Mouse (Mus musculus): ENCODE measurements around the gene Gpr26. TPM values are rescaled to one million over a fixed set of nuclear protein-coding genes. Genes with fewer than 3 reads are reported as not detected.

Gpr26 gene
- not detected in 2 replicates for polyA plus RNA-seq (2015; fragmentation: Nextera tagmentation; extraction: Ambion mirVana)

DNA sequence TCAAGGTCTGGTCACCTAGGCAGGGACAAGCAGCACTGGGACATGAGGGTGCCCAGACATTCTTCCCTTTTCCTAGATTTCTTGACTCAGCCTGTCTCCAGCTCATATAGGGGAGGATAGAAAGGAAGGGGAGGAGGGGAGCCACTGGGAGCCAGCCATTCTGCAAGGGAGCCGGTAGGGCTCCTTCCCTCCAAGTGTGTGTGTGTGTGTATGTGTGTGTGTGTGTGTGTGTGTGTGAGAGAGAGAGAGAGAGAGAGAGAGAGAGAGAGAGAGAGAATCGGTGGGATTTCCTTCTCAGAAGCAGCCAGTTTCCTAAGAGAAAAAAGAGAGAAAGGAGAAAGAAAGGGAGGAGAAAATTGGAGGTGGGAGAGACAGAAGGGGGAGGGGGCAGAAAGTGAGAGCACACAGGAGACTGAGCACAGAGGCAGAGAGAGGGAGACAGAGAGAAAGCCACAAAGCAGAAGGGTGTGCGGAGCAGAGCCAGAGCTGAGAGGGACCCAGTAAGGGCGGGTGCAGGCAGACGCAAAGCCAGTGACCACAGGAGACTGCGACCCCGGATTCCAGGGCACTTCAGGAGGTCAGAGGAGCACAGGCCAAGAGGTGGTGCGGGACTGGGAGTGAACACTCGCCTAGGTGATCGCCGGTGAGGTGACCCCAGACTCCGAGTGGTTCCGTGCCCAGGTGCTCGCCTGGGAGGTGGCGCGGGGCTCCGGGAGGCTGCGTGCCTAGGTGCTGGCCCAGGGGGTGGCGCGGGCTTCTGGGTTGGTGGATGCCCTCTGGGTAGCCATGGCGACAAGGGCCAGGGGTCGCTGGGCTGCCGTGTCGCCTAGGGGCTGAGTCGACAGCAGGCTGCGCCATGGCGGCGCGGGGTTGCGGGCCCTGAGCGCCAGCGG, at the start of gene Gpr26:
Gene Gpr26, plus strand, starts transcription at position 438 of the 893 bp plus-strand sequence.
- Histone ChIP-seq H3K4me1 (ENCODE audit: insufficient read depth, low read depth, low read length) (no peaks in the 10 kb centered on the region), H3K4me2 (replicated peaks; ENCODE audit: low read depth, low read length) (no peak within 1 kb of the TSS), H3K27ac (ENCODE audit: low read length) (no peak within 1 kb of the TSS), H3K36me3 (ENCODE audit: insufficient read depth, low read length) (no peaks in the 10 kb centered on the region), H3K9me3 (ENCODE audit: low read length) (no peaks in the 10 kb centered on the region), H3K4me3 (ENCODE audit: low read depth, low read length) (no peak within 1 kb of the TSS), H3K27me3 (replicated peaks; ENCODE audit: insufficient read depth, low read length) (peaks cover 13% of the 10 kb centered on the region; the same call in 1 of the 2 replicates), H3K9ac (replicated peaks; ENCODE audit: low read depth) (no peak within 1 kb of the TSS)
- DNase-seq (ENCODE audit: low spot score) (no peak), ATAC-seq (no peak)
- WGBS = 4% methylated on average over 28 of the region's 32 CpGs
- TF ChIP-seq EP300 (IDR thresholded peaks at IDR 0.05) (no peak), CTCF (IDR thresholded peaks at IDR 0.05) (no peak)

GRCm38 (mm10) chr7:131917384-131917783, 48.9 kb upstream of the Gpr26 start:
- no peak for TF ChIP-seq CTCF (IDR thresholded peaks at IDR 0.05)
- TF ChIP-seq EP300 (IDR thresholded peaks at IDR 0.05) = no peak
- ATAC-seq = no peak
- no peak overlapping the region for H3K9ac ChIP-seq (replicated peaks; ENCODE audit: low read depth)
- H3K4me1 ChIP-seq (ENCODE audit: insufficient read depth, low read depth, low read length) = no peaks in the 10 kb centered on the region
- 40% methylated on average over 7 of the region's 7 CpGs for WGBS
- no peak for DNase-seq (ENCODE audit: low spot score)
- no peaks in the 10 kb centered on the region for H3K9me3 ChIP-seq (ENCODE audit: low read length)
- H3K27me3 ChIP-seq (replicated peaks; ENCODE audit: insufficient read depth, low read length) = no peaks in the 10 kb centered on the region
- no peak overlapping the region for H3K4me3 ChIP-seq (ENCODE audit: low read depth, low read length)
- no peaks in the 10 kb centered on the region for H3K36me3 ChIP-seq (ENCODE audit: insufficient read depth, low read length)
- H3K27ac ChIP-seq (ENCODE audit: low read length) = no peak overlapping the region
- no peak overlapping the region for H3K4me2 ChIP-seq (replicated peaks; ENCODE audit: low read depth, low read length)

DNA sequence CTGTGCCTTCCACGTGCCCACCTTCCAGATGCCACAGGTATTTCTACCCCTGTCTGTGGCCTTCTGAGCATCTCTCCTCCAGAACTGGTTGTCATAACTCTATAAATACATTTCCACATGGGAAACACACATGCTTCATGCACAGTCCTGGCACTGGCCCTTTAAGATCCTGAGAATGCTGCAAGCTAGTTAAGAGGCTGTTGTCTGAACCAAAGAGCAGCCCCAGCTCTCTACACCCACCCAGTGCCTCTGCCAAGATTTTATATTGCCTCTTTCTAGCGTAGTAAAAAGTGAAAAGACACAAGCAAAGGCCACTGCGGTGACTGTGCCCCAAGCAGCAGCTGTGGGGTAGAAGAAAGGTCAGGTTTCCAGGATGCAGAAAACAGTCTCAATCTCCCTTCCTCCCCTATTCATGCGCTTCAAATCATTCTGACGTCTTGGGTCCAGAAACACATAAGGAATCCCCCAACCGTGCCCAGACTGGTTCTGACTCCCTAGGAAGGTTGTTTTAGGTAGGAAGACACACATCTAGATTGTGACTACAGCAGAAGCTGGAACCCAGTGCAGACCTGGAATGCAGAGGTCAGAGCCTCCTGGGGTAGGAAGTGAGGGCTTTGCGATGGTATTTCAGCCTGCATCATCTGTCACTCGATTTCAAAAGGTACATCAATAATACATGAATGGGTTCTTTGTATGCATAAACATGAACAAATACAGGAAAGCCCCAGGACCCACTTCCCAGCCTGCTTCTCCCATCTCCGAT, 38.8 kb upstream of the Gpr26 start:
- H3K9me3 ChIP-seq (ENCODE audit: low read length) = no peaks in the 10 kb centered on the region
- no peaks in the 10 kb centered on the region for H3K27me3 ChIP-seq (replicated peaks; ENCODE audit: insufficient read depth, low read length)
- H3K27ac ChIP-seq (ENCODE audit: low read length) = no peak overlapping the region
- no peaks in the 10 kb centered on the region for H3K4me1 ChIP-seq (ENCODE audit: insufficient read depth, low read depth, low read length)
- DNase-seq (ENCODE audit: low spot score) (no peak), ATAC-seq (no peak)
- no peak for TF ChIP-seq CTCF (IDR thresholded peaks at IDR 0.05)
- TF ChIP-seq EP300 (IDR thresholded peaks at IDR 0.05) = no peak
- H3K4me3 ChIP-seq (ENCODE audit: low read depth, low read length) = no peak overlapping the region
- H3K4me2 ChIP-seq (replicated peaks; ENCODE audit: low read depth, low read length) = no peak overlapping the region
- H3K36me3 ChIP-seq (ENCODE audit: insufficient read depth, low read length) = no peaks in the 10 kb centered on the region
- H3K9ac ChIP-seq (replicated peaks; ENCODE audit: low read depth) = no peak overlapping the region
- 50% methylated on average over 9 of the region's 9 CpGs for WGBS

DNA sequence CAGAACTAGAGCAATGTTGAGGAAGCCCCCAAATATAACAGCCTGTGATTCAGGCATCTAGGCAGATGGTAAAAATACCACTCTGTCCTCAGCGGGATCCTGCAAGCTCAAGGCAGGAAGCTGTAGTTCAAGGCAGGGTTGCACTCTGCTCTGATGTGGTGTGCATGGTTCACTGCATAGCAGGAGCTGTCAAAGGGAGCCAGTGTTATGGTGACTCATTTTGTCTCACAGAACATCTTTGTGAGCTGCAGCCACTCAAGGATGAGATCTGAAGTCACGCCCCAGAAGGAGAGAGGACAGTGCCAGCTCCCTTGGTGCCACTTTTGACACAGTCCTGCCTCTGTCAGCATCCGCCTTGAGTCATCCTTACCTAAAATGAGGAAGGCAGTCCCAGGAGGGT, 28.6 kb upstream of the Gpr26 start:
- Histone ChIP-seq H3K4me1 (ENCODE audit: insufficient read depth, low read depth, low read length) (no peaks in the 10 kb centered on the region), H3K27me3 (replicated peaks; ENCODE audit: insufficient read depth, low read length) (no peaks in the 10 kb centered on the region), H3K4me3 (ENCODE audit: low read depth, low read length) (no peak overlapping the region), H3K27ac (ENCODE audit: low read length) (no peak overlapping the region), H3K9me3 (ENCODE audit: low read length) (no peaks in the 10 kb centered on the region), H3K36me3 (ENCODE audit: insufficient read depth, low read length) (no peaks in the 10 kb centered on the region), H3K9ac (replicated peaks; ENCODE audit: low read depth) (no peak overlapping the region), H3K4me2 (replicated peaks; ENCODE audit: low read depth, low read length) (no peak overlapping the region)
- 79% methylated on average over 3 of the region's 3 CpGs for WGBS
- DNase-seq (ENCODE audit: low spot score) (no peak), ATAC-seq (no peak)
- no peak for TF ChIP-seq EP300 (IDR thresholded peaks at IDR 0.05)
- TF ChIP-seq CTCF (IDR thresholded peaks at IDR 0.05) = no peak

DNA sequence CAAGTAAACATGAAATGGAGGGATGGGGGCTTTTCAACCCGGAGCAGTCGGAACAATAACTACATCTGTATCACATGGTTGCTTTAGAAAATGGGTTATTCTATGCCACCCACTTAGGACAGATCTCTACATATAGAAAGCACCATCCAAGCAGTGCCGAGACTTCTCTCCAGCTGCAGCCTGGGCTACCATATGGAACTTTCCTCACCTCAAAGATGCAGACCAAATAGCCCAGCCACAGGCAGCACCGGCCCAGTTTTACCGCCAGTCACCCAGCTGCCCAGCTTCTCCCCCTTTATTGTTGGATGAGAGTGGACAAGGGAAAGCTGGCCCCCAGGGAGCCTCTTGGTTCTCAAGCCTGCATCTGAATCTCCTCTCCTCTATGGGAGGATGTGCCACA, 15.1 kb upstream of the Gpr26 start:
- Histone ChIP-seq H3K9ac (replicated peaks; ENCODE audit: low read depth) (no peak overlapping the region), H3K4me1 (ENCODE audit: insufficient read depth, low read depth, low read length) (no peaks in the 10 kb centered on the region), H3K4me2 (replicated peaks; ENCODE audit: low read depth, low read length) (no peak overlapping the region), H3K27me3 (replicated peaks; ENCODE audit: insufficient read depth, low read length) (no peaks in the 10 kb centered on the region), H3K4me3 (ENCODE audit: low read depth, low read length) (no peak overlapping the region), H3K9me3 (ENCODE audit: low read length) (no peaks in the 10 kb centered on the region), H3K27ac (ENCODE audit: low read length) (no peak overlapping the region), H3K36me3 (ENCODE audit: insufficient read depth, low read length) (no peaks in the 10 kb centered on the region)
- DNase-seq (ENCODE audit: low spot score) (no peak), ATAC-seq (no peak)
- no peak for TF ChIP-seq EP300 (IDR thresholded peaks at IDR 0.05)
- no peak for TF ChIP-seq CTCF (IDR thresholded peaks at IDR 0.05)
- 80% methylated on average over 5 of the region's 5 CpGs for WGBS

DNA sequence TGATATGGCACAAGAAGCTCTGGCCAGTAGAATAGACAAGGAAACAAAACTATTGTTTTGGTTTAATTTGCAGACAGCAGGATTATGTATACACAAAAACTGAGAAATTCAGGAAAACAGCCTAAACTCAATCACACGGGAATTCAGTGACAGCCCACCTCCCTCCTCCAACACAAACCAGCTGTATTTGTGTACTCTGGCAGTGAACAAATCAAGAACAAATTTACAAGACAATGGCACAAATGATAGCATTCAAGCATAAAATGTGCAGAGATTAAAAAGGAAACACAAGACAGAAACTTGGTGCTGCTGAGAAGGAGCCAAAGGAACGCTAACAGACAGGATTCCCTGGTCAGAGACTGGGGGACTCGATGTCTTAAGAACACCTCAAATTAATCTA, 12.9 kb upstream of the Gpr26 start:
- no peak for TF ChIP-seq CTCF (IDR thresholded peaks at IDR 0.05)
- no peak for TF ChIP-seq EP300 (IDR thresholded peaks at IDR 0.05)
- WGBS = 66% methylated on average over 3 of the region's 3 CpGs

More for the DNA sequence above, 12.9 kb upstream of the Gpr26 start:
- no peak for DNase-seq (ENCODE audit: low spot score)
- no peak overlapping the region for H3K27ac ChIP-seq (ENCODE audit: low read length)
- no peaks in the 10 kb centered on the region for H3K9me3 ChIP-seq (ENCODE audit: low read length)
- no peaks in the 10 kb centered on the region for H3K27me3 ChIP-seq (replicated peaks; ENCODE audit: insufficient read depth, low read length)
- H3K4me3 ChIP-seq (ENCODE audit: low read depth, low read length) = no peak overlapping the region
- no peaks in the 10 kb centered on the region for H3K4me1 ChIP-seq (ENCODE audit: insufficient read depth, low read depth, low read length)
- no peak overlapping the region for H3K4me2 ChIP-seq (replicated peaks; ENCODE audit: low read depth, low read length)
- no peaks in the 10 kb centered on the region for H3K36me3 ChIP-seq (ENCODE audit: insufficient read depth, low read length)
- H3K9ac ChIP-seq (replicated peaks; ENCODE audit: low read depth) = no peak overlapping the region
- no peak for ATAC-seq
